Mouse (Mus musculus) T-cell, adult 66 days (primary cell): Measurements from ENCODE around the gene Knl1. TPM values are rescaled to one million over a fixed set of nuclear protein-coding genes. Genes with fewer than 3 reads are reported as not detected.

ENCODE experiments used
- total RNA-seq, 2 experiments: library from RNA; stranded (reverse); gene quantifications; 3 replicates in 1 of 2; 4 replicates in 1 of 2; pipeline ENCODE4 v1.2.4; 2023

The Knl1 gene
- total RNA-seq = 1 to 10 TPM; 1.5 to 2.9 TPM

DNA sequence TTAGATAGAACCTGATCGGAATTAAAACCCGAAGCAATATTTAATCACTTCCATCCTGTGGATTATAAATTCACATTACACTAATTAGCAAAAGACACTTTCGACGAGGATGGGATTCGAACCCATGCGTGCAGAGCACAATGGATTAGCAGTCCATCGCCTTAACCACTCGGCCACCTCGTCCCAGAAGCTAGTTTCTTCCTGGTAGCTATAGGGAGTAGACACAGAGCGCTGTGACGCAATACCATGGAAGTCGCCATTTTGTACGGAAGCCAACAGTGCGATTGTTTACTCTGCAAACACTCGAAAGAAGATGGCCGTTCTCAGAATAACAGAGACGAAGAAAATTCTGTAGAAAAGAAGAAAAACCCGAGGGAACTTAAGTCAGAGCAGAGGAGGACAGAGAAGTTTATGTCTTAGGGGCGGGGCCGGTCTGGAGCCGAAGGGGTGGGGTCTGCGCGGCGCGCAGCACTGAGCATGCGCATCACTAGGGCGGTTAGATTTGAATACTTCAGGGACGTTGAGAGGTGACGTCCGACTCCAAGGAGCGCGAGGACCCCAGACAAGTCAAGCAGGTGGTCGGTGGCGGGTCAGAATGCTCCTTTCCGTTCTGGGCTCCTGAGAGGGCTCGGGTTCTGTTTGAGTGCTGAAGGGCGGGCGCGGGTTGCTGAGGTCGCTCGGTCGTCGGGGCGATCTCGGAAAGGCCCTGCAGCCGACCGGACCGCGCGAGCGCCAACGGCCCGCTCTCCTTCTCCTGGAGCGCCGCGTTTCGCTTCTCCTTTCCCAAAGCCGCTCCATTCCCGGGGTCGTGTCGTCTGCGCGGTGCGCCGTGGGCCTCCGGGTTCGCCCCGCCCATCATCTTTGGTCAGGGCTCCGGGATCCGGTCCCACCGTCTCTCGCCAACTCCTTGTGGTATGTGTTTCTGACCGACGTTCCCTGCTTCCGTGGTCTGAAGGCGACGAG is at the start of gene Knl1:
Gene Knl1, plus strand, starts transcription at position 471 of the 963 bp plus-strand sequence.

DNA sequence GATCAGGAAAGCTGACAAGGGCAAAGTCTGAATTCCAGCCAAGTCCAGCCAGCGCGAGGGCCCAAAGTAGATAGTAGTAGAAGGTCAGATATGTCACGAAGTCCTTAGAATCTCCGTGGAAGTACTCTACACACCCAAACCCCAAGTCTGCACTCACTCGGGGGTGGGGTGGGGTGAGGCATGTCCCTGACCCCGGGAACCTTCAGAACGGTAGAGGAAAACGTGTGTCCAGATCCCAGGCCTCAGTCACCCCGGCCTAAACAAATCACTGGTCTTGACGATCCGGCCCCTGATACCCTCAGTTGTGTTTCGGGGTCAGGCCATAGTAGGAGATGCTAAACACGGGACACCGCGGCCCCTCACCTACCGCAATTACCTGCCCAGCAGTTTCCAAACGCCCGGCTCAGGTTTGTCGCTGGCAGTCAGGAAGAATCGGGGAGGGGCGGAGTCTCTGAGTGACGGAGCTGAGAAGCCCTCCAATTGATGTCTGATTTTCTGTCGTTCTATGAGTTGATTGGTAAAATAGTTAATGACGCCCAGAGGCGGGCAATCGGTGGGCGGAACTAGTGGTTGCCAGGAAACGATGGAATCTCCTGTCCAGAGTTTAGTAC is 17.9 kb upstream of the Knl1 start, which contains the start of gene Ccdc32:
Gene Ccdc32, minus strand, starts transcription at position 453 of the 611 bp plus-strand sequence.

DNA sequence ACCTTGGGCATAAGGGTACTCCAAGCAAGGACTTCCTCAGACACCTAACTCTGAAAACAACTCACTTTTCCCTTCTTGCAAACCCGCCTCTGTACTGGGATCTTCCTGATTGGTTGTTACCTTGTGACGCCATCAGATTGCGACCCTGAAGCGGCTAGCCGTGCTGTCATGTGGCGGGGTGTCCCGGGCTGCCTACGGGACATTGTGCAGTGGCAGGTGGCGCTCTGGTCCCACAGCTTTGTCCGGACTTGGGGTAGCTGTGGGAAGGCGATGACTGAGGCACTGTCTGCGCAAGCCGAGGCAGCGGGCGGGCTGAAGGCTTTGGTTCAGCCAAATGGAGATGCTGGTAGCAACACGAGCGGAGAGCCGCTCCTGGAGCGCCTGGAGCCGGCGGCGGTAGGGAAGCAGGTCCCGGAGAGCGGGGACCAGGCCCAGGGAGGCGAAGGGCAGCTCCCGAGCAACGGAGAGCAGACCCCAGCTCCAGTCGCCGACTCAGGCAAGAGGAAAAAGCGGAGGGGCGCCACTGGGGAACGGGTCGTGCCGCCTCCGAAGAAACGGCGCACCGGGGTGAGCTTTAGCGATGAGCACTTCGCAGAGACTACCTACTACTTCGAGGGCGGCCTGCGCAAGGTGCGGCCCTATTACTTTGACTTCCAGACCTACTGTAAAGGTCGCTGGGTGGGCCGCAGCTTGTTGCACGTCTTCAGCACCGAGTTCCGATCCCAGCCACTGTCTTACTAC is 12.1 kb upstream of the Knl1 start, which contains the start of gene Rpusd2:
Gene Rpusd2, plus strand, starts transcription at position 135 of the 741 bp plus-strand sequence.

DNA sequence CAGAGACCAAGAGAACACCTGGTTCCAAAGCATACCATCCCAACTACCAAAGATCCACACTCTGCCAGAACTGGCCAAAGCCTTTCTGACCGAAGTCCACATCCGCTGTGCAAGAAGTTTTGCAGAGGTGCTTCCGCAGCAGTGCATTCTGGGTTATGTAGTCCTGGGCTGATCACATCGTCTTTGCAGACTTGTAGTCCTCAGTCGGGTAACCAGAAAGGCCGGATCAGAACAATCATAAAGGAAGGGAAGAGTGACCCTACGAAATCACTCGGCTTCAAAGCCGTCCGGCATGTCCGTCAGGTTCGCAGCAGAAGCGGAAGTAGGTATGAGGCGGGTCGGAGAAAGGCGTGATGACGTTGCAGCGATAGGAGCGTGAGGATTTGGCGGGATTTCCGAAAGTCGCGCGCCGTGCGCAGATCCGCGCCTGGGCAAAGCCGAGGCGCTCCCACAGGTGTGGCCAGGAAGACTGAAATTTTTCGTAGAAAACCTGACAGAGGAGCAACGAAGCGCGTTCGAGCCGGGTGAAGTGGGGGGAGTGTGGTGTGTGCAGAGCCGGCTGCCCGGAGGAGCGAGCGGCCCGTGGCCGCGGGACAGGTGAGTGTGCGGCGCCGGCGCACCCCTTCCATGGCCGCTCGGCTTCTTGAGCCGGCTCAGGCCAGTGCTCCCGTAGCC is 65.7 kb downstream of the Knl1 start, which contains the start of gene Rad51:
Gene Rad51, plus strand, starts transcription at position 356 of the 675 bp plus-strand sequence.

Other genes starting within 250 kb of the Knl1 start
- gene Knstrn, start 233.1 kb upstream of the Knl1 start, total RNA-seq = 10 to 100 TPM; 10.2 to 13.4 TPM
- 10 to 100 TPM; 70.0 to 75.2 TPM for gene Ivd, start 185.2 kb upstream of the Knl1 start, total RNA-seq
- gene Bahd1, start 146.7 kb upstream of the Knl1 start, total RNA-seq = 10 to 100 TPM; 35.1 to 39.8 TPM
- 1 to 10 TPM; 4.1 to 5.5 TPM for gene Chst14, start 120.6 kb upstream of the Knl1 start, total RNA-seq
- 10 to 100 TPM; 12.8 to 13.5 TPM for gene Ccdc32, start 17.7 kb upstream of the Knl1 start, total RNA-seq
- gene Rpusd2, start 12.3 kb upstream of the Knl1 start, total RNA-seq = 10 to 100 TPM; 20.5 to 20.9 TPM
- gene Rad51, start 65.7 kb downstream of the Knl1 start, total RNA-seq = 1 to 10 TPM; 2.4 to 4.1 TPM
- 10 to 100 TPM; 25.9 to 28.7 TPM for gene Rmdn3, start 109.9 kb downstream of the Knl1 start, total RNA-seq
- not detected for gene Gchfr, start 120.7 kb downstream of the Knl1 start, total RNA-seq
- not detected for gene Gm14137, start 127.4 kb downstream of the Knl1 start, total RNA-seq
- 10 to 100 TPM; 30.2 to 31.0 TPM for gene Zfyve19, start 161.5 kb downstream of the Knl1 start, total RNA-seq
- 10 to 100 TPM; 18.4 to 26.2 TPM for gene Dnajc17, start 161.7 kb downstream of the Knl1 start, total RNA-seq
- not detected for gene Ppp1r14d, start 182.8 kb downstream of the Knl1 start, total RNA-seq
- gene Spint1, start 190.2 kb downstream of the Knl1 start, total RNA-seq = under 1 TPM in 1 of 2 experiments, not detected in 1; 0.24 TPM
- not detected for gene Rhov, start 224.2 kb downstream of the Knl1 start, total RNA-seq
- 10 to 100 TPM; 19.0 to 24.7 TPM for gene Vps18, start 241.6 kb downstream of the Knl1 start, total RNA-seq